Mouse (Mus musculus) heart, adult 11 months (tissue): ENCODE data around the gene Gm29554.
"Not testable (repeated sequence)": the region's sequence is repeated elsewhere in the genome, so short reads cannot be mapped to it uniquely, and the experiment has no call there.

Experiments
- DNase-seq: peaks from one replicate; pipeline ENCODE4 v3.0.0; 2022

Gm29554 gene

DNA sequence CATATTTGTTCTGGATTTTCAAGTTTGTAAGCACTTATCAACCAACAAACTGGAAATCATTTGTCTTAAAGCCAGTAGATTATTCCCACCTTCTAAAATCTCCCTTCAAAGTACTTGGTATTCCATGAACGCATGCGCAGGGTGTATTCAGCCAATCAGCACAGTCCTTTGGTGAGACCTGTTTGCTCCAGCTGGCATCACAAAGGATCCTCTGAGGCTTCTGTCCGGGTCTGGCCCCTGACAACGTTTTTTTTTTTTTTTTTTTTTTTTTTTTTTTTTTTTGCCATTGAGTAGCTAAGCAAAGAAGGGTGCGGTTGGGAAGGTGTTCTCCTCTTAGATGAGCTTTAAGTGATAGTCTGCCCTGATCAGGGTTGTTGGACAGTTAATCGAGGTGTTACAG is at the start of gene Gm29554:
TSS of gene Gm29554 (plus strand) at position 301 of the 400 bp plus-strand sequence.
- not testable (repeated sequence) for DNase-seq
